Mouse (Mus musculus) layer of hippocampus, adult 8-10 months (tissue): ENCODE results near the gene Zfp65. TPM values are rescaled to one million over a fixed set of nuclear protein-coding genes. Genes with fewer than 3 reads are reported as not detected.

Source experiments
- total RNA-seq, 4 experiments: library from RNA; stranded (reverse); gene quantifications; 2 replicates each; pipeline ENCODE4 v1.2.4; 2022

Gene Zfp65
- total RNA-seq, 4 experiments from 2014 or later: 12.4 to 20.6 (median 16.4) TPM

Other genes with a start within 250 kb of the Zfp65 start
- 10 to 100 TPM; 12.4 to 23.2 (median 17.5) TPM for gene Zfp874b, start 244.9 kb downstream of the Zfp65 start, total RNA-seq
- 10 to 100 TPM in 2 of 4 experiments, 1 to 10 TPM in 2; 8.4 to 12.4 (median 10.4) TPM for gene Zfp58, start 228.6 kb downstream of the Zfp65 start, total RNA-seq
- gene Gm26965, start 203.0 kb downstream of the Zfp65 start, total RNA-seq: under 1 TPM in 1 of 4 experiments, not detected in 3; 0.25 TPM
- 10 to 100 TPM; 21.4 to 24.6 (median 23.7) TPM for gene Zfp87, start 203.0 kb downstream of the Zfp65 start, total RNA-seq
- 10 to 100 TPM in 3 of 4 experiments, 1 to 10 TPM in 1; 9.4 to 12.5 (median 10.5) TPM for gene Zfp748, start 175.3 kb downstream of the Zfp65 start, total RNA-seq
- gene Zfp729b, start 119.5 kb downstream of the Zfp65 start, total RNA-seq: 10 to 100 TPM in 1 of 4 experiments, 1 to 10 TPM in 3; 8.7 to 10.2 (median 9.1) TPM
- 1 to 10 TPM in 3 of 4 experiments, not detected in 1; 1.1 to 2.5 (median 1.7) TPM for gene Gm49345, start 91.4 kb downstream of the Zfp65 start, total RNA-seq
- 10 to 100 TPM in 3 of 4 experiments, 1 to 10 TPM in 1; 9.2 to 12.6 (median 10.6) TPM for gene Zfp729a, start 91.4 kb downstream of the Zfp65 start, total RNA-seq
- 10 to 100 TPM; 21.2 to 33.3 (median 30.4) TPM for gene Zfp738, start 42.1 kb downstream of the Zfp65 start, total RNA-seq
- 1 to 10 TPM; 4.5 to 7.8 (median 7.0) TPM for gene Zfp85, start 26.1 kb upstream of the Zfp65 start, total RNA-seq
- 1 to 10 TPM; 3.5 to 7.2 (median 5.1) TPM for gene Zfp493, start 50.5 kb upstream of the Zfp65 start, total RNA-seq
- 1 to 10 TPM; 7.6 to 9.3 (median 8.5) TPM for gene Zfp273, start 84.6 kb upstream of the Zfp65 start, total RNA-seq
- gene Gm10037, start 101.9 kb upstream of the Zfp65 start, total RNA-seq: 10 to 100 TPM; 10.6 to 13.8 (median 12.9) TPM
- gene BC048507, start 134.2 kb upstream of the Zfp65 start, total RNA-seq: not detected